Mouse (Mus musculus) hindbrain, embryonic 14.5 days (tissue): ENCODE data around the gene Itfg2. TPM values are rescaled to one million over a fixed set of nuclear protein-coding genes. Genes with fewer than 3 reads are reported as not detected.

Experiments
- ATAC-seq: fragments of 200-750 bp; cut with Nextera tagmentation; 2 replicates; pipeline ENCODE4 v1.8.0; 2017; ENCODE audit warnings: moderate number of reproducible peaks, mild to moderate bottlenecking, moderate TSS enrichment, moderate library complexity; ENCODE audit not compliant: low FRiP score
- DNase-seq: peaks from one replicate; pipeline ENCODE4 v3.0.0-alpha.2; 2015; ENCODE audit warnings: low spot score
- H3K27ac ChIP-seq: fragments of 300-500 bp; sonication (generic); 2 replicates; pipeline ENCODE4 v1.5.1; 2014; ENCODE audit warnings: mild to moderate bottlenecking, moderate library complexity
- H3K27me3 ChIP-seq: fragments of 300-500 bp; sonication (generic); 2 replicates; pipeline ENCODE4 v1.6.1; 2014; ENCODE audit warnings: mild to moderate bottlenecking, low read length, mixed read lengths; ENCODE audit not compliant: control insufficient read depth, insufficient read depth
- H3K36me3 ChIP-seq: fragments of 300-500 bp; sonication (generic); replicated peaks from 2 replicates; pipeline ENCODE4 v1.6.1; 2014; ENCODE audit not compliant: control insufficient read depth, insufficient read depth
- H3K4me1 ChIP-seq: fragments of 300-500 bp; sonication (generic); replicated peaks from 2 replicates; pipeline ENCODE4 v1.6.1; 2014; ENCODE audit warnings: antibody characterized with exemption, low read length, mixed read lengths; ENCODE audit not compliant: control insufficient read depth, insufficient read depth
- H3K4me2 ChIP-seq: fragments of 300-500 bp; sonication (generic); replicated peaks from 2 replicates; pipeline ENCODE4 v1.6.1; 2014; ENCODE audit warnings: mild to moderate bottlenecking, moderate library complexity
- H3K4me3 ChIP-seq: fragments of 300-500 bp; sonication (generic); replicated peaks from 2 replicates; pipeline ENCODE4 v1.5.1; 2014; ENCODE audit warnings: mild to moderate bottlenecking, low read length
- H3K9ac ChIP-seq: fragments of 300-500 bp; sonication (generic); 2 replicates; pipeline ENCODE4 v1.6.1; 2014
- H3K9me3 ChIP-seq: fragments of 300-500 bp; sonication (generic); 2 replicates; pipeline ENCODE4 v1.6.1; 2016; ENCODE audit warnings: low read length; ENCODE audit not compliant: control insufficient read depth
- WGBS: fragments of 180-500 bp; shearing (Covaris S2); extraction: QIAGEN DNeasy Blood & Tissue Kit; methylation state at CpG from one replicate; pipeline ENCODE4 v1.1.7; 2014; 5-methylcytosine and 5-hydroxymethylcytosine counted together
- polyA plus RNA-seq: library from polyadenylated mRNA; unstranded; fragments of >200 nt; fragmentation: Nextera tagmentation; extraction: Ambion mirVana; gene quantifications from 2 replicates; pipeline ENCODE4 v1.2.1, GENCODE M21; 2014

Gene Itfg2
- 36.0 and 39.4 TPM in 2 replicates for polyA plus RNA-seq

DNA sequence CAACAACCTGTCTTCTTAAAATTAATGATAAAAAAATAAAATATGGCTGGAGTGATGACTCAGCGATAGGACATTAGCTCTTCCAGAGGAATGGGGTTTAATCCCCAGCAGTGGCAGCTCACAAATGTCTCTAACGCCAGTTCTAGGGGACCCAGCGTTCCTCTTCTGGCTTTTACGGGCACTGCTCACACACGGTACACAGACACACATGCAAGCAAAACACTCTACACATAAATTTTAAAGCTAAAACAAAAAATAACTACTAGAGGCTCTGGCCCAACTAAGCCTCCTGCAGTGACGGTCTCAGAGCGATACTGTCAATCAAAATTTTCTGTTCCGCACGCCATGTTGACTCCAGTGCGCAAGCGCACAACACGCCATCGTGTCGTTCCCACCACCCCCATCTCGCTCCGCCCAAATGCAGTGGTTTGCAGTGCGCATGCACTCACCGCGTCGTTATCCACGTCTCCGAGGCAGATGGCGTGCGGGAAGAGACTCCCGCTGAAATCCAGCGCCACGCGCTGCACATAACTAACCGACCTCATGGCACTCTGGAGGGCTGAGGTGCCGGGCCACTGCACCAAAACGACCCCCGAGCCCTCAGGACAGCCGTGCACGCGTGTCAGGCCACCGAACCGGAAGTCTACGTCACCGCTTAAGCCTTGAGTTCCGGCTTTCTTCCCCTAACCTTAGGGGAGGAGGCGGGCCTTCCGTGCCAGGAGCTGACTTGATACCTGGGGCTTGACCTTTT is at the start of gene Itfg2:
TSS of gene Itfg2 (minus strand) at position 663 of the 751 bp plus-strand sequence.
- peak within 1 kb of the TSS; percentile 90 for H3K9ac ChIP-seq
- peak within 1 kb of the TSS; percentile 67 for H3K4me2 ChIP-seq
- peak within 1 kb of the TSS; percentile 67 for H3K4me3 ChIP-seq
- H3K36me3 ChIP-seq, result peaks cover 19% of the 10 kb centered on the region
- H3K27ac ChIP-seq, result peak within 1 kb of the TSS; percentile 100
- peaks cover 10% of the 10 kb centered on the region for H3K4me1 ChIP-seq
- DNase-seq (peak; percentile 97), ATAC-seq (peak; percentile 96)
- no peaks in the 10 kb centered on the region for H3K27me3 ChIP-seq
- no peaks in the 10 kb centered on the region for H3K9me3 ChIP-seq
- WGBS, result under 1% methylated on average over 42 of the region's 42 CpGs

DNA sequence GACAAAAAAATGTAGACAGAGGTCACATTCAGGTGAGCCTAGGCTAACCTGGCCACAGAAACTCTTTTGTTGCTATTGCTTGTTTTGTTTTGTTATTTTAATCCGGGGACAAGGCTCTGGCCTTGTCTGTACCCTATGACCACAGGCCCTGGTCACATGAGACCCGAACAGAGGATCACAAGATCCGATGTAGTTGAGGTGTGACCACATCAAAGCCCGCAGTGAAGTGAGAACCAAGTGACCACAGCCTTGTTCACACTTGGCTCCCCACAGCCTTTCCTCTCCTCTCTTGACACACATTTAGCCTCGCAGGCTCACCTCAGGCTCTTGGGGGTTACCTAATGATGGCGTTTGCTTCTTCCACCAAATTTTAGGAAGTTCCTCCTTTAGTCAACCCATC is 49.4 kb upstream of the Itfg2 start:
- Histone ChIP-seq H3K27ac (no peak overlapping the region), H3K4me1 (no peaks in the 10 kb centered on the region), H3K9ac (no peak overlapping the region), H3K36me3 (no peaks in the 10 kb centered on the region), H3K9me3 (no peaks in the 10 kb centered on the region), H3K27me3 (no peaks in the 10 kb centered on the region), H3K4me2 (no peak overlapping the region), H3K4me3 (no peak overlapping the region)
- ATAC-seq, result no peak
- no peak for DNase-seq
- 94% methylated on average over 6 of the region's 6 CpGs for WGBS

DNA sequence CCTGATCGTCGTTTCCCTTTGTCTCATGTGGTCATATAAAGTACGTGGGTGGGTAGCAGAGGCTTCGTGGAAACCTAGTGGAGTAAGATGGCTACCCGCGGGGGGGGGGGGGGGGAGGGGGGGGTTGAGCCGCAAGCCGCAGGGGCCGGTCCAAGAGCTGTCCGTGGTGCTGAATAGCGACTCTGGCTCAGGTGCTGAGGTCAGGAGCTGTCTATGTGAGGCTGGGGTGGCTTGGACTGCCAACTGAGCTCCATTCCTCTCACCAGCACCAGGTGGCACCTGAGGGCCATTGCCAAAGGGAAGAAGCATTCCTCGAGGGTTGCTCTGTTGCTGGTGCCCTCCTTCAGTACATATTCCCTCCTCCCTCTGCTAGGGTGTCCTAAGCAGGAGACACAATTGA is 44.7 kb upstream of the Itfg2 start:
- Histone ChIP-seq H3K9ac (no peak overlapping the region), H3K9me3 (no peaks in the 10 kb centered on the region), H3K27me3 (no peaks in the 10 kb centered on the region), H3K4me3 (no peak overlapping the region), H3K36me3 (no peaks in the 10 kb centered on the region), H3K27ac (no peak overlapping the region), H3K4me1 (no peaks in the 10 kb centered on the region), H3K4me2 (no peak overlapping the region)
- 13% methylated on average over 9 of the region's 12 CpGs for WGBS
- ATAC-seq, result no peak
- DNase-seq, result no peak

DNA sequence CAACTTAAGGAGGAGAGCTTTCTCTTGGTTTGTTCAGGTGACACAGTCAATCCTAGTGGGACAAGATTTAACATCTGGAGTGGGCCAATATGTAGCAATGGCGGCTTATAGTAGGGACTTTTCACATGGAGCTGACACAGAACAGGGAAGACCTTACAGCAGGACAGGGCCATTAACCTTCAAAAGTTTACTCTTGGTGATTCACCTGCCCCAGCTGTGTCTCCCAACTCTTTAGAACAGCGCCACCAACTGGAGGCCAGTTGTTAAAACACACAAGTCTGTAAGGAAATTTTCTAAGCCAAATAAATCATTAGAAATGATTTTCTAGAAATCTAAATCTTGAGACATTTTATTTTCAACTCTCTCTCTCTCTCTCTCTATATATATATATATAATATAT is 42.6 kb upstream of the Itfg2 start:
- Histone ChIP-seq H3K9ac (no peak overlapping the region), H3K27me3 (no peaks in the 10 kb centered on the region), H3K4me2 (no peak overlapping the region), H3K27ac (no peak overlapping the region), H3K36me3 (no peaks in the 10 kb centered on the region), H3K4me1 (no peaks in the 10 kb centered on the region), H3K4me3 (no peak overlapping the region), H3K9me3 (no peaks in the 10 kb centered on the region)
- DNase-seq (no peak), ATAC-seq (no peak)
- 53% methylated on average over 2 of the region's 2 CpGs for WGBS

DNA sequence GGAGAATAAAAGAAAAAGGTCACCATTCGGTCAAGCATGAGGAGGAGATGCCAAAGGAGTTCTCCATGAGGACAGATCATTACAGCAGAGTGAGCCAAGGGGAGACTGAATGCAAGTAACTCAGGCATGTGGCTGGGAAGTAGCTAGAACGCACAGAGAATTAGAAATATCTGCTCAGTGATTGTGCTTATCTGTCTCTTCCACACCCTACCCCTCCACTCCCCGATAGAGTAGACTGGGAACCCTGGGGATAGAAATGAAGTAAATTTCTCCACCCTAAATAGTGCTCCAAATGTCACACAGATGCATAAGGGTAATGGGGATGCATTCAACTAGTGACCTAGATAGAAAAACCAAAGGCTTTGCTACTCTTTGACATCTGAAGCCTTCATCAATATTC is 41.8 kb upstream of the Itfg2 start:
- ATAC-seq, result no peak
- Histone ChIP-seq H3K27ac (no peak overlapping the region), H3K27me3 (no peaks in the 10 kb centered on the region), H3K4me1 (no peaks in the 10 kb centered on the region), H3K9ac (no peak overlapping the region), H3K4me2 (no peak overlapping the region), H3K36me3 (no peaks in the 10 kb centered on the region), H3K9me3 (no peaks in the 10 kb centered on the region), H3K4me3 (no peak overlapping the region)
- WGBS, result 57% methylated on average over 3 of the region's 3 CpGs
- no peak for DNase-seq

DNA sequence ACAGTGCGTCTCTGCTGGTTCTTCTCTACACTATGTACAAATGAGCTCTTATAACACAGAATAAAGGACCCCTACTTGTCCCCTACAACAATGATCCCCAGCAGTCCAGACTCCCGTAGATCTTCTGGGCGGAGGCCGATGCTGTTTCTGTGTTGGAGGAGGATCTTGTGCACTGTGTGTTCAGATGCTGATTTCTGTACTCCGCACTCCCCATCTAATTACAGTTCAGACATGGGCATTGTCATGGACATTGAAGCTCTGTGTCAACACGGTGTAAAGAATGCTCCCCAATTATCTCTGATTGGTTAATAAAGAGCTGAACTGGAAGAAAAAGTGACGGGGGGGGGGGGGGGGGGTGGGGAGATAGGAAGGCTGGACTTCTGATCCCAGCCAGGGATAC is 41.3 kb upstream of the Itfg2 start:
- no peak for DNase-seq
- no peaks in the 10 kb centered on the region for H3K36me3 ChIP-seq

DNA sequence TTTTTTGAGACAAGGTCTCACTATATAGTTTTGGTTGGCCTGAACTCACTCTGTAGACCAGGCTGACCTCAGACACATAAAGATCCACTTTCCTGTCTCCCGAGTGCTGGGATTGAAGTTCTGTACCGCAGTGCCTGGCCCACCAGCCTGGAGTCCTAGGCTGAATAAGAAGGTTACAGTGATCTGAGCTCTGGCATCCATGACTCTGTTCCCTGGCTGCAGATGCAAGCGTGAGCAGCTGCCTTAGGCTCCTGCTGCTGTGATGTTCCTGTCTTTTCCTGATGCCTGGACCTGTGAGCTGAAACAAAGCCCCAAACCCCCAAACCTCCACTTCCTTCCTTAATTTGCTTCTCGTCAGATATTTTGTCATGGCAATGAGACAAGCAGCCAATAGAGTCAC is 40.3 kb upstream of the Itfg2 start:
- Histone ChIP-seq H3K27me3 (no peaks in the 10 kb centered on the region), H3K4me1 (no peaks in the 10 kb centered on the region), H3K27ac (no peak overlapping the region), H3K9me3 (no peaks in the 10 kb centered on the region), H3K9ac (no peak overlapping the region), H3K4me2 (no peak overlapping the region), H3K4me3 (no peak overlapping the region), H3K36me3 (no peaks in the 10 kb centered on the region)
- ATAC-seq (no peak), DNase-seq (no peak)
- 88% methylated on average over 4 of the region's 4 CpGs for WGBS

More for the DNA sequence above, 41.3 kb upstream of the Itfg2 start:
- Histone ChIP-seq H3K9me3 (no peaks in the 10 kb centered on the region), H3K4me3 (no peak overlapping the region), H3K4me2 (no peak overlapping the region), H3K4me1 (no peaks in the 10 kb centered on the region), H3K27ac (no peak overlapping the region), H3K9ac (no peak overlapping the region), H3K27me3 (no peaks in the 10 kb centered on the region)
- ATAC-seq, result no peak
- 42% methylated on average over 7 of the region's 7 CpGs for WGBS

DNA sequence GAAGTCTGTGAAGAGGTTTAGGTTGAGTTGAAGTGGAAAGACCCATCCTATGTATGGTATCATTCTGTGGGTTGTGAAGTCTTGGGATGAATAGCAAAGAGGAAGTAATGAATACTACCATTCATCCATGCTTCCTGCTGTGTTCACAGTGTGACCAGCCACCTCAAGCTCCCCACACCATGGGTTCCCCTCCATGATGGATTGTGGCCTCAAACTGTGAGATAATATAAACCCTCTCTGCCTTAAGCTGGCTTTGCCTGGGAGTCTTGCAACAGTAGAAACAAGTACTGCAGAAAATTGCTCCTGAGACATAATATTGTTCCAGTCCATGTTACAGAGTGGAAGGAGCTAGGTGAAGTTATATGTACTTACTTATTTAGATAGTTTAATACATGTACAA is 36.9 kb upstream of the Itfg2 start:
- DNase-seq (no peak), ATAC-seq (no peak)
- no peaks in the 10 kb centered on the region for H3K9me3 ChIP-seq
- no peak overlapping the region for H3K4me2 ChIP-seq
- H3K36me3 ChIP-seq, result no peaks in the 10 kb centered on the region
- H3K9ac ChIP-seq, result no peak overlapping the region
- H3K4me3 ChIP-seq, result no peak overlapping the region
- H3K27ac ChIP-seq, result no peak overlapping the region
- H3K4me1 ChIP-seq, result no peaks in the 10 kb centered on the region
- H3K27me3 ChIP-seq, result no peaks in the 10 kb centered on the region

DNA sequence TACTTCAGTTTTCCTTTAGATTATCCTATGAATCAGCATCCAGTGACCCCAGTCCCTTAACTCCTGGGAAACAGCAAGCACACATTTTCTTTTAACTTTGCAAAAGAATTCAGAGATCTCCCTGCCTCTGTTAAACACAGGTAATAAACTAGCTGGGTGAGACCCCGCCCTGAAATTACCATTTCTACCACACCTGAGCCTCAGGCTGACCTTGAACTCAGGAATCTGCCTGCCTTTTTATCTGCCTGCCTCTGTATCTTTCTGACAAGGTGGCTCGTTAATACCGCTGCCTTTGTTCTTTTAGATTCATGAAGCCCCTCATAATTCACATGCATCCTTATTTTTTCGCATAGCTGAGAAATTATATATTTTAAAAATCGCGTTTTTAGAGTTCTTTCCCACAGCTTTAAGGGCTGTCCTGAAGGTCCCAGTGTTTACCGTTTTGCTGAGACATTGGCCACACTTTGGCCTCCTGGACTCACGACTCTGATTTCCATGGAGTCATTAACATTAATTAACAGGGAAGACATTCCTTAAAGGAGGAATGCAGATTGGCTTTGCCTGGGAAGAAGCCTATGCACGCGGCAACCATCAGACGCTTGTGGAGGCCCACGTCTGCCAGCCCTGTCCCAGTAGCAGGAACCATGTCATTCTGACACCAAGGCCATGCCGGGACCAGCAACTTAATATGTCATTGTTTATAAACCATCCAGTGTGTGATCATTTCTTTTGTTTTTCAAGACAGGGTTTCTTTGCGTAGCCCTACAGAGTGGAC is 36.2 kb upstream of the Itfg2 start:
- H3K4me1 ChIP-seq, result no peaks in the 10 kb centered on the region
- no peak overlapping the region for H3K27ac ChIP-seq
- 80% methylated on average over 14 of the region's 14 CpGs for WGBS
- no peaks in the 10 kb centered on the region for H3K27me3 ChIP-seq
- no peaks in the 10 kb centered on the region for H3K9me3 ChIP-seq
- no peaks in the 10 kb centered on the region for H3K36me3 ChIP-seq
- DNase-seq (no peak), ATAC-seq (no peak)
- H3K9ac ChIP-seq, result no peak overlapping the region
- no peak overlapping the region for H3K4me3 ChIP-seq
- no peak overlapping the region for H3K4me2 ChIP-seq
